ENCODE assay signal across 8 mouse cellular contexts in the genomic region with DNA sequence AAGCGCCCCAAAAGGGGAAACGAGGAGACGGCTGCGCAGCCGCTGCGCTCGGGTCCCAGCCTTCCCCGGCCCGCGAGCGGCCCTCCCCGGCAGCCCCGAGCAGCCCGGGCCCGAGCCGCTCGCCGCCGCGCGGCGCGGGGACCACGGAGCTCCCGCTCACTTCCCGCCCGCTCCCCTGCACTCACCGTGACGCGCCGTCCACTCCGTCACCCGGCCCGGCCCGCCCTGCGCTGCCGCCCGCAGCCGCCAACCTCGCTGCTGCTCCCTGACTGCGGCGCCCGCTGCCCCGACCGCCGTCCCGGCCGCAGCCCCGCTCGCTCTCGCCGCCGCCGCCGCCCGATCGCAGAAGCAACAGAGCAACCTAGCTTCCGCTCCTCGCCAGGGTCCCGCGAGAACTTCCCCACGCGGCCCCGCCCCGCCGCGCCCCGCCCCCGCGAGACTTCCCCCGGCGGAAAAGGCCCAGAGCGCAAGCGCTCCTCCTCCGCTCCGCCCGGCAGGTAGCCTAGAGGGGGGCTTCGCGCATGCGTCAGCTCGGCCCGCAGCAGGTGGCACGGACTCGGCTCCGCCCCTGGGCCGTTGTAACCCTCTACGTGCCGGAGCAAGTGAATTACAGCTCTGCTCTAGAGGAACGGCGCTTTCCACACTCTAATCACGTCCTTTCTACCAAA. TPM values are rescaled to one million over a fixed set of nuclear protein-coding genes. Genes with fewer than 3 reads are reported as not detected.
DNase-seq lines count a peak whose midpoint lies in the region; ATAC-seq and TF ChIP-seq lines count a peak whose summit lies in the region.

A gene (minus strand): TSS at position 389 of the 668 bp plus-strand sequence.

- peak; percentile 46 for TF ChIP-seq POLR2A in testis, adult 2 months (IDR thresholded peaks at IDR 0.05; ENCODE audit: control insufficient read depth, low read depth, low read length)

- H3K4me3 ChIP-seq in E14TG2a.4 (replicated peaks; ENCODE audit: low read length), result peak within 1 kb of the TSS; percentile 98
- H3K4me3 ChIP-seq in forebrain, embryonic 12.5 days (replicated peaks), result peak within 1 kb of the TSS; percentile 99
- peak within 1 kb of the TSS; percentile 99 for H3K4me3 ChIP-seq in heart, postnatal 0 days (ENCODE audit: low read depth, low read length)
- peak within 1 kb of the TSS; percentile 98 for H3K4me3 ChIP-seq in liver, embryonic 16.5 days (ENCODE audit: low read depth, low read length)
- peak within 1 kb of the TSS; percentile 99 for H3K4me3 ChIP-seq in neural tube, embryonic 13.5 days
- peak within 1 kb of the TSS; percentile 92 for H3K4me3 ChIP-seq in testis, adult 2 months (ENCODE audit: control insufficient read depth, low read depth, low read length)

- peak; percentile 95 for ATAC-seq in forebrain, embryonic 12.5 days (ENCODE audit: low FRiP score)
- peak; percentile 96 for ATAC-seq in heart, postnatal 0 days (ENCODE audit: insufficient read depth, low read depth)
- ATAC-seq in liver, embryonic 16.5 days (ENCODE audit: low read depth), result peak; percentile 96
- peak; percentile 91 for ATAC-seq in neural tube, embryonic 13.5 days (ENCODE audit: low read depth)

- peak within 1 kb of the TSS; percentile 95 for H3K27ac ChIP-seq in forebrain, embryonic 12.5 days
- peak within 1 kb of the TSS; percentile 98 for H3K27ac ChIP-seq in heart, postnatal 0 days (ENCODE audit: low read depth)
- H3K27ac ChIP-seq in liver, embryonic 16.5 days (ENCODE audit: low read length), result peak within 1 kb of the TSS; percentile 96
- peak within 1 kb of the TSS; percentile 96 for H3K27ac ChIP-seq in neural tube, embryonic 13.5 days (replicated peaks)
- H3K27ac ChIP-seq in testis, adult 2 months (ENCODE audit: control insufficient read depth, insufficient read depth, low read depth, low read length), result peak within 1 kb of the TSS; percentile 86

- peak within 1 kb of the TSS; percentile 95 for H3K4me2 ChIP-seq in forebrain, embryonic 12.5 days
- peak within 1 kb of the TSS; percentile 83 for H3K4me2 ChIP-seq in heart, postnatal 0 days (ENCODE audit: low read depth, low read length)
- H3K4me2 ChIP-seq in liver, embryonic 16.5 days (ENCODE audit: low read depth, low read length), result peak within 1 kb of the TSS; percentile 100
- H3K4me2 ChIP-seq in neural tube, embryonic 13.5 days, result peak within 1 kb of the TSS; percentile 87

- H3K4me1 ChIP-seq in E14TG2a.4 (replicated peaks; ENCODE audit: low read depth, low read length), result peaks cover 69% of the 10 kb centered on the region
- H3K4me1 ChIP-seq in forebrain, embryonic 12.5 days, result peaks cover 29% of the 10 kb centered on the region
- peaks cover 11% of the 10 kb centered on the region for H3K4me1 ChIP-seq in heart, postnatal 0 days (ENCODE audit: control insufficient read depth, insufficient read depth)
- peaks cover 43% of the 10 kb centered on the region for H3K4me1 ChIP-seq in liver, embryonic 16.5 days (ENCODE audit: control insufficient read depth, low read depth, low read length)
- peaks cover 39% of the 10 kb centered on the region for H3K4me1 ChIP-seq in neural tube, embryonic 13.5 days (replicated peaks)
- H3K4me1 ChIP-seq in testis, adult 2 months (ENCODE audit: control insufficient read depth, insufficient read depth, low read length), result peaks cover 13% of the 10 kb centered on the region

- peak; percentile 95 for DNase-seq in c-Kit-positive CD71-positive TER-119-positive erythroid progenitor cells, embryonic 14.5 days (ENCODE audit: low spot score)
- peak; percentile 97 for DNase-seq in heart, postnatal 0 days (ENCODE audit: low spot score)
- peak; percentile 99 to 100 for DNase-seq in kidney, postnatal 4 days

- no peak for TF ChIP-seq EP300 in heart, postnatal 0 days (IDR thresholded peaks at IDR 0.05; ENCODE audit: low read depth)

- no peak for TF ChIP-seq CTCF in E14TG2a.4 (conservative IDR thresholded peaks at IDR 0.05; ENCODE audit: low read length)
- TF ChIP-seq CTCF in heart, postnatal 0 days (IDR thresholded peaks at IDR 0.05; ENCODE audit: low read depth), result no peak
- no peak for TF ChIP-seq CTCF in testis, adult 2 months (IDR thresholded peaks at IDR 0.05; ENCODE audit: control insufficient read depth, insufficient read depth, insufficient replicate concordance, low read depth, low read length)

- H3K27me3 ChIP-seq in E14TG2a.4 (ENCODE audit: insufficient read depth, low read length), result no peaks in the 10 kb centered on the region
- H3K27me3 ChIP-seq in forebrain, embryonic 12.5 days, result no peaks in the 10 kb centered on the region
- no peaks in the 10 kb centered on the region for H3K27me3 ChIP-seq in heart, postnatal 0 days (ENCODE audit: control insufficient read depth, insufficient read depth, low read length)
- no peaks in the 10 kb centered on the region for H3K27me3 ChIP-seq in liver, embryonic 16.5 days (ENCODE audit: control insufficient read depth, insufficient read depth, low read depth, low read length)
- no peaks in the 10 kb centered on the region for H3K27me3 ChIP-seq in neural tube, embryonic 13.5 days
- no peaks in the 10 kb centered on the region for H3K27me3 ChIP-seq in testis, adult 2 months (ENCODE audit: control insufficient read depth, insufficient read depth, low read length)

- no peaks in the 10 kb centered on the region; the same call in 1 of the 2 replicates for H3K9me3 ChIP-seq in E14TG2a.4 (ENCODE audit: low read length)
- no peaks in the 10 kb centered on the region for H3K9me3 ChIP-seq in forebrain, embryonic 12.5 days
- no peaks in the 10 kb centered on the region for H3K9me3 ChIP-seq in heart, postnatal 0 days (replicated peaks; ENCODE audit: control insufficient read depth, low read length)
- H3K9me3 ChIP-seq in liver, embryonic 16.5 days (replicated peaks; ENCODE audit: control insufficient read depth, low read length), result no peaks in the 10 kb centered on the region
- H3K9me3 ChIP-seq in neural tube, embryonic 13.5 days, result no peaks in the 10 kb centered on the region

- WGBS in forebrain, embryonic 12.5 days, result 0% methylated on average over 40 of the region's 91 CpGs
- WGBS in heart, postnatal 0 days, result under 1% methylated on average over 35 of the region's 91 CpGs
- under 1% methylated on average over 56 of the region's 91 CpGs for WGBS in liver, embryonic 16.5 days (ENCODE audit: insufficient replicate concordance)
- under 1% methylated on average over 66 of the region's 91 CpGs for WGBS in neural tube, embryonic 13.5 days

- peak within 1 kb of the TSS; percentile 97 for H3K9ac ChIP-seq in forebrain, embryonic 12.5 days
- H3K9ac ChIP-seq in heart, postnatal 0 days (replicated peaks; ENCODE audit: low read depth, low read length), result peak within 1 kb of the TSS; percentile 97
- peak within 1 kb of the TSS; percentile 98 for H3K9ac ChIP-seq in liver, embryonic 16.5 days (ENCODE audit: low read depth, low read length)
- peak within 1 kb of the TSS; percentile 98 for H3K9ac ChIP-seq in neural tube, embryonic 13.5 days

- H3K36me3 ChIP-seq in E14TG2a.4 (ENCODE audit: insufficient read depth, low read length), result no peaks in the 10 kb centered on the region
- no peaks in the 10 kb centered on the region for H3K36me3 ChIP-seq in forebrain, embryonic 12.5 days (replicated peaks)
- H3K36me3 ChIP-seq in heart, postnatal 0 days (replicated peaks; ENCODE audit: control insufficient read depth, insufficient read depth, low read length), result no peaks in the 10 kb centered on the region
- H3K36me3 ChIP-seq in liver, embryonic 16.5 days (ENCODE audit: control insufficient read depth, insufficient read depth), result no peaks in the 10 kb centered on the region
- no peaks in the 10 kb centered on the region for H3K36me3 ChIP-seq in neural tube, embryonic 13.5 days
- no peaks in the 10 kb centered on the region for H3K36me3 ChIP-seq in testis, adult 2 months (ENCODE audit: control insufficient read depth, insufficient read depth, low read length)

RNA-seq across cellular contexts. Expression of the gene that starts here (rescaled TPM):
- 124 and 137 TPM in 2 replicates for polyA plus RNA-seq in forebrain, embryonic 12.5 days (2016; fragmentation: Nextera tagmentation; extraction: Ambion mirVana)
- total RNA-seq in heart, postnatal 0 days (2014; rRNA removed; ENCODE audit: low replicate concordance), result 48.6 and 126 TPM in 2 replicates
- 96.9 and 116 TPM in 2 replicates for polyA plus RNA-seq in heart, postnatal 0 days (2015; fragmentation: Nextera tagmentation; extraction: Ambion mirVana)
- polyA plus RNA-seq in liver, embryonic 16.5 days (2015; fragmentation: Nextera tagmentation; extraction: Ambion mirVana), result 49.1 and 53.1 TPM in 2 replicates
- 189 and 191 TPM in 2 replicates for polyA plus RNA-seq in neural tube, embryonic 13.5 days (2015; fragmentation: Nextera tagmentation; extraction: Ambion mirVana)
- polyA plus RNA-seq in testis, adult 2 months (2012; rRNA removed), result 7.7 TPM in 2 replicates

Comparison
In these comparisons a context has a peak if more than half of its experiments do, and no peak if none do; other contexts are left out.
1. Peak in every context shown above with its lines: DNase-seq, ATAC-seq, H3K4me3 ChIP-seq and H3K27ac ChIP-seq.